Mouse (Mus musculus): Measurements from ENCODE around the gene Mettl6.
"Not testable (repeated sequence)": the region's sequence is repeated elsewhere in the genome, so short reads cannot be mapped to it uniquely, and the experiment has no call there.

The Mettl6 gene

DNA sequence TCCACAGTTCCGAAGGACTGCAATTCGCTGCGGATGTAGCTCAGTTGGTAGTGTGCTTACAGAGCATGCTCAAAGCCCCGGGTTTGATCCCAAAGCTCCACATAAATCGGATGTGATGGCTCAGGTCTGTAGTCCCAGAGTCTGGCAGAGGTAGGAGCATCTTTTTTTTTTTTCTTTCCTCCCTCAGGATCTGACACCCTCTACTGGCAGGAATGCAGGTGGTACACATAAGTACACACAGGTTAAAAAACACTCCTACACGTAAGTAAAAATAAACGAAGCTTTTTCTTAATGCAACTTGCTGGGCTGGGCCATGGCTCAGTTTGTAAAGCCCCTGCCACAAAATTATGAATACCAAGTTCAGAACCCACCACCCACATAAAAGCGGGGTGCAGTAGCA lies 30.7 kb downstream of the Mettl6 start:
- Histone ChIP-seq H3K9me3 (ENCODE audit: low read length) (no peaks in the 10 kb centered on the region), H3K4me3 (replicated peaks; ENCODE audit: low read length) (no peak overlapping the region), H3K36me3 (ENCODE audit: insufficient read depth, low read length) (no peaks in the 10 kb centered on the region), H3K4me1 (replicated peaks; ENCODE audit: low read depth, low read length) (peaks cover 7% of the 10 kb centered on the region; the same call in 1 of the 2 replicates), H3K27me3 (ENCODE audit: insufficient read depth, low read length) (no peaks in the 10 kb centered on the region)
- TF ChIP-seq CTCF (conservative IDR thresholded peaks at IDR 0.05; ENCODE audit: low read length) (peak; percentile 83), NANOG (IDR thresholded peaks at IDR 0.05; ENCODE audit: borderline replicate concordance, low read length) (no peak), POU5F1 (IDR thresholded peaks at IDR 0.05; ENCODE audit: borderline replicate concordance, low read length) (no peak)

DNA sequence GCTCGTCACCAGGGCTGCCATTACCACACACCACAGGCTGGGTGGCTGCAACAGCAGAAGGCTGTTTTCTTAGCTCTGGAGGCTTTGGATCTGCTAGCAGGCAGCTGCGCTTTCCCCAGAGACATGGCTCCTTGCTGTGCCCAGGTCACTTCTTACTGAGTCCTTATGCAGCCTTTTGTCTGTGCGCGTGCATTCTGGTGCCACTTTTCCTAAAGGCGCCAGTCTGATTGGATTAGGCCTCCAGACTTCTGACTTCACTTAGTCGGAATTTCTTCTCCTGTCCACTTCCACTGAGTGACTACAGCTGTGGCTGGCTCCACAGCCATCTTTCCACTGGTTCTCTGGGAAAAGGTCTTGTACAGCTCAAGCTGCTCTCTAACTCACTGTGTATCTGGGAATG lies 32.0 kb downstream of the Mettl6 start:
- peaks cover 7% of the 10 kb centered on the region; the same call in 1 of the 2 replicates for H3K4me1 ChIP-seq (replicated peaks; ENCODE audit: low read depth, low read length)
- no peaks in the 10 kb centered on the region for H3K9me3 ChIP-seq (ENCODE audit: low read length)
- TF ChIP-seq POU5F1 (IDR thresholded peaks at IDR 0.05; ENCODE audit: borderline replicate concordance, low read length) (no peak), CTCF (conservative IDR thresholded peaks at IDR 0.05; ENCODE audit: low read length) (no peak), NANOG (IDR thresholded peaks at IDR 0.05; ENCODE audit: borderline replicate concordance, low read length) (no peak)
- no peaks in the 10 kb centered on the region for H3K27me3 ChIP-seq (ENCODE audit: insufficient read depth, low read length)
- no peaks in the 10 kb centered on the region for H3K36me3 ChIP-seq (ENCODE audit: insufficient read depth, low read length)
- no peak overlapping the region for H3K4me3 ChIP-seq (replicated peaks; ENCODE audit: low read length)

DNA sequence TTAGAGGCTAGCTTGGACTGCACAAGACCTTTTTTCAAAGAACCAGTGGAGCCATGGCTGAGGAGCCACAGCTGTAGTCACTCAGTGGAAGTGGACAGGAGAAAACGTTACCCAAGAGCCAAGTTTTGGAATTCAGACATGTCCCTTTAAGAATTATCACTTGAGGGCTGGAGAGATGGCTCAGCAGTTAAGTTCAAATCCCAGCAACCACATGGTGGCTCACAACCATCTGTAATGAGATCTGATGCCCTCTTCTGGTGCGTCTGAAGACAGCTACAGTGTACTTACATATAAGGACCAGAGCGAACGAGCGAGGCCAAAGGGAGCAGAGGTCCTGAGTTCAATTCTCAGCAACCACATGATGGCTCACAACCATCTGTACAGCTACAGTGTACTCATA lies 32.6 kb downstream of the Mettl6 start:
- H3K4me1 ChIP-seq (replicated peaks; ENCODE audit: low read depth, low read length); H3K9me3 ChIP-seq (ENCODE audit: low read length); H3K27me3 ChIP-seq (ENCODE audit: insufficient read depth, low read length); H3K4me3 ChIP-seq (replicated peaks; ENCODE audit: low read length); H3K36me3 ChIP-seq (ENCODE audit: insufficient read depth, low read length): not testable (repeated sequence)

DNA sequence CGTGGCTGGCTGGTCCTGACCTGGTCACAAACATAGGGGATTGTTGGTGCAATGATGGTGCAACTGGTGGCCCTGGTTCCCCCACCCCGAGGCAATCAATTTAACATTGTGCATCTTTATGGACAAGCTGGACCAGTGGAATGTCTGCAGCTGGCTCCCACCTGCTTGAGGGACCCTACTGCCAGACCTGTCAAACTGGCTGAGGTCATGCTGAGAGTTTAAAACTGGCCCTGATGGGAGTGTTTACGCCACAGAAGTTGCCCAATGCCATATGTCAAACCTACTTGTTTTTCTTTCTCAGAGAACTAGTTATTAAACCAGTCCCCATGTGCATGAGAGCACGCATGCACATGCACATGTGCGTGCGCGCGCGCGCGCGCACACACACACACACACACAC lies 36.8 kb downstream of the Mettl6 start:
- H3K4me1 ChIP-seq (replicated peaks; ENCODE audit: low read depth, low read length): no peaks in the 10 kb centered on the region
- no peak for TF ChIP-seq CTCF (conservative IDR thresholded peaks at IDR 0.05; ENCODE audit: low read length)
- TF ChIP-seq NANOG (IDR thresholded peaks at IDR 0.05; ENCODE audit: borderline replicate concordance, low read length): no peak
- no peak for TF ChIP-seq POU5F1 (IDR thresholded peaks at IDR 0.05; ENCODE audit: borderline replicate concordance, low read length)

DNA sequence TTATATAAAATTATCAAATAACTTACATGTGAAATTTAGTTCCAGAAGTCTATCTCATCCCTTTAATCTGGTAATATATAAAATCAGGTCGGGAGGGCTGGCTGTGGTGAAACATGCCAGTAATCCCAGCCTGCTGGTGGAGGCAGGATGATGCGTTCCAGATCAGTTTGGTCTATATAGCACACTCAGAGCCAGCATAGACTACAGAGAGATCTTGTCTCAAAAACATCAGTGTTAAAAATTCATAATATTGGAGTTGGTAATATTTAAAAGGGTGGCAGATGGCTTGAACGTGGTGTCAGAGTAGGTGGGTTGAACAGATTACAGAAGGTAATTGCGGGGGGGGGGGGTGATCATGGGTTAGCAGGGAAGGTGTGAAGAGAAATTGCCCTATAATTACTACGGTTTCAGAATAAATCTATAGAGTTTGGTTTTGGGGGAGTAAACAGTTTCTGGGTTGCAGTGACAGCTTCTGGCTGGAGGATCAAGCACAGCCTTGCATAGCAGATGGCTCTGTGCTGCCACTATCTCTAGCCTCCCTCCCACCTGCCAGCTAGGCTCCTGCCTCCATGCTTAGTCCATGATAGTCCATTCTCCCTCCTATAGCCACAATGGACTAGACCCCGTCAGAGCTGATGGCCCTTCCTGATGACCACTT lies 38.6 kb downstream of the Mettl6 start:
- Histone ChIP-seq H3K4me3 (replicated peaks; ENCODE audit: low read length) (no peak overlapping the region), H3K27me3 (ENCODE audit: insufficient read depth, low read length) (no peaks in the 10 kb centered on the region), H3K9me3 (ENCODE audit: low read length) (no peaks in the 10 kb centered on the region), H3K36me3 (ENCODE audit: insufficient read depth, low read length) (no peaks in the 10 kb centered on the region), H3K4me1 (replicated peaks; ENCODE audit: low read depth, low read length) (no peaks in the 10 kb centered on the region)
- TF ChIP-seq CTCF (conservative IDR thresholded peaks at IDR 0.05; ENCODE audit: low read length) (no peak), NANOG (IDR thresholded peaks at IDR 0.05; ENCODE audit: borderline replicate concordance, low read length) (no peak), POU5F1 (IDR thresholded peaks at IDR 0.05; ENCODE audit: borderline replicate concordance, low read length) (no peak)

More for the DNA sequence above, 36.8 kb downstream of the Mettl6 start:
- Histone ChIP-seq H3K4me3 (replicated peaks; ENCODE audit: low read length) (no peak overlapping the region), H3K27me3 (ENCODE audit: insufficient read depth, low read length) (no peaks in the 10 kb centered on the region), H3K9me3 (ENCODE audit: low read length) (no peaks in the 10 kb centered on the region), H3K36me3 (ENCODE audit: insufficient read depth, low read length) (no peaks in the 10 kb centered on the region)

DNA sequence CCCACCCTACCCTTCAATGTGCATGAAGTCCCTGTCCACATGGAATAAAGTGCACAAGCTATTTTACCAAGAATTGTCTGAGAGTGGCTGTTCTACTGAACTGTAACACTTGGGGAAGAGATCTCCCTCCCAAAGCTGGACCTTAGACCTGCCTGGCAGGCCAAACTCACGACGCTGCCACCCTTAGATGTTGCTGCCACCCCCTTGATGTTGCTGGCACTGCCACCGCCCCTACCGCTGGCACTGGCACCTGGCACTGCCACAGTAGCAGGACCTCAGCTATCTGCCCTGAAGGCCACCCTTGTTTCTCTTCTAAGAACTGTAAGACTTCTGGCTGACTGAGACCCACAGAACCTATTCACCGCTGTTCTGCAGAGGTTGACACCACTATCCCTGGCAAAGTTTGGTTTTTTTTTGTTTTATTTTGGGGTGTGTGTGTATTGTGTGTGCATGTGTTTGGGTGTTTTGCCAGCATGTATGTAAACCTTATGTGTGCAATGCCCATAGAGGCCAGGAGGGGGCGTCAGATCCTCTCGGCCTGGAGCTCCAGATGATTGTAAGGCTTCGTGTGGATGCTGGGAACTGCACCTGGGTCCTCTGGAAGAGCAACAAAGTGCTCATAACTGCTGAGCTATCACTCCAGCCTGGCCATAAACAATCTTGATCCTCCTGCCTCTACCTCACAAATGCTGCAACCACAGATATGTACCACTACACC lies 39.8 kb downstream of the Mettl6 start:
- no peak for TF ChIP-seq NANOG (IDR thresholded peaks at IDR 0.05; ENCODE audit: borderline replicate concordance, low read length)
- no peak for TF ChIP-seq POU5F1 (IDR thresholded peaks at IDR 0.05; ENCODE audit: borderline replicate concordance, low read length)
- peak; percentile 57 for TF ChIP-seq CTCF (conservative IDR thresholded peaks at IDR 0.05; ENCODE audit: low read length)
- no peaks in the 10 kb centered on the region for H3K4me1 ChIP-seq (replicated peaks; ENCODE audit: low read depth, low read length)
- H3K36me3 ChIP-seq (ENCODE audit: insufficient read depth, low read length): no peaks in the 10 kb centered on the region
- no peaks in the 10 kb centered on the region for H3K27me3 ChIP-seq (ENCODE audit: insufficient read depth, low read length)
- no peak overlapping the region for H3K4me3 ChIP-seq (replicated peaks; ENCODE audit: low read length)
- H3K9me3 ChIP-seq (ENCODE audit: low read length): no peaks in the 10 kb centered on the region

DNA sequence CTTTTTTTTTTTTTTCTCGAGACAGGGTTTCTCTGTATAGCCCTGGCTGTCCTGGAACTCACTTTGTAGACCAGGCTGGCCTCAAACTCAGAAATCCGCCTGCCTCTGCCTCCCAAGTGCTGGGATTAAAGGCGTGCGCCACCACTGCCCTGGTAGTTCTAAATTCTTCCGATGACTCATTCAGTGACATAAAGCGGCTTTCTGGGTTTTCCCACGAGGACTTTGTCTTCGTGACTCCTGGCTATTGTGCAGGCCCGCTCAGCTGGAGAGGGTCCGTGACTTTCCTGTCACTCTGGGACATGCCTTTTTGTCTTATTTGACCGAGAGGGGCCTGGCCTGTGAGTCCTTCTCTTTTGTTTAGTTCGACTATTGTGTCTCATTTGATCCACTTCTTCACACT lies 40.9 kb downstream of the Mettl6 start:
- H3K4me3 ChIP-seq (replicated peaks; ENCODE audit: low read length); H3K4me1 ChIP-seq (replicated peaks; ENCODE audit: low read depth, low read length); H3K36me3 ChIP-seq (ENCODE audit: insufficient read depth, low read length); H3K27me3 ChIP-seq (ENCODE audit: insufficient read depth, low read length); H3K9me3 ChIP-seq (ENCODE audit: low read length): not testable (repeated sequence)

DNA sequence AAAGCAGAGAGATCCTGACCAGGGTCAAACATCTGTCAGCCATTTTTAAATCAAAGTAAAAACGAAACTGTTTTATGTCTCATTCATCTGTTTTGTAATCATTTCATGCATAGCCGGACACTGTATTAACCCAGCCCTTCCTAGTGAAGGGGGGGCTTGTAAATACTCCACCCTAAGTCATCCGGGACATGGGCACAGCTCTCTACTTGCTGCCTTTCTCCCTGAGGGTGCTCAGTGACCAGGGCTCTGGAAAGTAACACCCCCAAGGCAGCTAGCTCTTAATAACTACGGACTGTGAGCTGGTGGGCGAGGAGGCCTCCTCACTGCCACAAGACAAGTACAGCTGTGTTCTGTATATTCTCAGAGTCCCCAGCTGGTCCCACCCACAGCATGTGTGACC lies 45.8 kb downstream of the Mettl6 start:
- H3K9me3 ChIP-seq (ENCODE audit: low read length): peaks cover 4% of the 10 kb centered on the region; the same call in 1 of the 2 replicates
- no peak overlapping the region for H3K4me3 ChIP-seq (replicated peaks; ENCODE audit: low read length)
- H3K36me3 ChIP-seq (ENCODE audit: insufficient read depth, low read length): no peaks in the 10 kb centered on the region
- no peaks in the 10 kb centered on the region for H3K27me3 ChIP-seq (ENCODE audit: insufficient read depth, low read length)
- no peak for TF ChIP-seq CTCF (conservative IDR thresholded peaks at IDR 0.05; ENCODE audit: low read length)
- no peak for TF ChIP-seq POU5F1 (IDR thresholded peaks at IDR 0.05; ENCODE audit: borderline replicate concordance, low read length)
- peaks cover 5% of the 10 kb centered on the region for H3K4me1 ChIP-seq (replicated peaks; ENCODE audit: low read depth, low read length)

DNA sequence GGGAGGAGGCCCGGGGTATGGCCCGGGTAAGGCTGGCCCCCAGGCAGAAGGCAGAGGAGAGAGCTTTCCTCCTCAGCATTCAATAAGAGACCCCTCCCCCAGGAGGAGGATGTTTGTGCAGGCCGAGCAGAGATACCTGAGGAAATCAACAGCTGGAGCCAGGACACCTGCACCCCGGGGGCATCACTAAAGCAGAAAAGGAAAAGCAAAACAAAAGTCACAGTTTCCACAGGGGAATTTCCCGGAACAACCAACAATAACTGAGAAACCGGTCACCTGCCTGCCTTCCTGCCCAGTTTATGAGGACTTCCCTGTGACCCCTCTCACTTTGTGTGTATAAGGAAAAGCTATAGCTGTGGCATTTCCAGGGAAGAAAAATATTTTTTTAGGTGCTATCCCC lies 51.2 kb downstream of the Mettl6 start:
- H3K9me3 ChIP-seq (ENCODE audit: low read length): no peaks in the 10 kb centered on the region
- no peaks in the 10 kb centered on the region for H3K36me3 ChIP-seq (ENCODE audit: insufficient read depth, low read length)
- TF ChIP-seq NANOG (IDR thresholded peaks at IDR 0.05; ENCODE audit: borderline replicate concordance, low read length) (no peak), POU5F1 (IDR thresholded peaks at IDR 0.05; ENCODE audit: borderline replicate concordance, low read length) (no peak), CTCF (conservative IDR thresholded peaks at IDR 0.05; ENCODE audit: low read length) (no peak)
- peaks cover 13% of the 10 kb centered on the region for H3K4me1 ChIP-seq (replicated peaks; ENCODE audit: low read depth, low read length)
- H3K27me3 ChIP-seq (ENCODE audit: insufficient read depth, low read length): 0 out of 2 replicates have a peak, but pooled peaks cover under 1% of the 10 kb centered on the region
- no peak overlapping the region for H3K4me3 ChIP-seq (replicated peaks; ENCODE audit: low read length)

Data from E14TG2a.4 (cell line).